Mouse (Mus musculus) heart, embryonic 12.5 days (tissue): ENCODE measurements around the gene Lipt2. TPM values are rescaled to one million over a fixed set of nuclear protein-coding genes. Genes with fewer than 3 reads are reported as not detected.

Experiments used
- ATAC-seq: fragments of 200-750 bp; cut with Nextera tagmentation; 2 replicates; pipeline ENCODE4 v1.8.0; 2017; ENCODE audit warnings: moderate TSS enrichment, moderate library complexity; ENCODE audit not compliant: insufficient number of reproducible peaks, low FRiP score
- H3K27ac ChIP-seq: fragments of 300-500 bp; sonication (generic); 2 replicates; pipeline ENCODE4 v1.5.1; 2016; ENCODE audit warnings: mild to moderate bottlenecking, moderate library complexity; ENCODE audit not compliant: poor library complexity, severe bottlenecking
- H3K27me3 ChIP-seq: fragments of 300-500 bp; sonication (generic); replicated peaks from 2 replicates; pipeline ENCODE4 v1.6.1; 2016; ENCODE audit warnings: mild to moderate bottlenecking, moderate library complexity
- H3K36me3 ChIP-seq: fragments of 300-500 bp; sonication (generic); 2 replicates; pipeline ENCODE4 v1.6.1; 2016; ENCODE audit warnings: mild to moderate bottlenecking, moderate library complexity
- H3K4me1 ChIP-seq: fragments of 300-500 bp; sonication (generic); replicated peaks from 2 replicates; pipeline ENCODE4 v1.6.1; 2016; ENCODE audit warnings: mild to moderate bottlenecking
- H3K4me2 ChIP-seq: fragments of 300-500 bp; sonication (generic); 2 replicates; pipeline ENCODE4 v1.6.1; 2016; ENCODE audit warnings: mild to moderate bottlenecking, moderate library complexity
- H3K4me3 ChIP-seq: fragments of 300-500 bp; sonication (generic); 2 replicates; pipeline ENCODE4 v1.5.1; 2016; ENCODE audit warnings: mild to moderate bottlenecking
- H3K9ac ChIP-seq: fragments of 300-500 bp; sonication (generic); 2 replicates; pipeline ENCODE4 v1.6.1; 2016; ENCODE audit warnings: mild to moderate bottlenecking, moderate library complexity
- H3K9me3 ChIP-seq: fragments of 300-500 bp; sonication (generic); replicated peaks from 2 replicates; pipeline ENCODE4 v1.6.1; 2016; ENCODE audit warnings: mild to moderate bottlenecking, moderate library complexity
- WGBS: fragments of 180-500 bp; shearing (Covaris S2); methylation state at CpG from one replicate; pipeline ENCODE4 v1.1.7; 2016; 5-methylcytosine and 5-hydroxymethylcytosine counted together
- polyA plus RNA-seq: library from polyadenylated mRNA; unstranded; fragments of >200 nt; fragmentation: Nextera tagmentation; extraction: Ambion mirVana; gene quantifications from 2 replicates; pipeline ENCODE4 v1.2.1, GENCODE M21; 2016

Lipt2 gene
- polyA plus RNA-seq, 1 experiment from 2014 or later: 12.9 TPM

DNA sequence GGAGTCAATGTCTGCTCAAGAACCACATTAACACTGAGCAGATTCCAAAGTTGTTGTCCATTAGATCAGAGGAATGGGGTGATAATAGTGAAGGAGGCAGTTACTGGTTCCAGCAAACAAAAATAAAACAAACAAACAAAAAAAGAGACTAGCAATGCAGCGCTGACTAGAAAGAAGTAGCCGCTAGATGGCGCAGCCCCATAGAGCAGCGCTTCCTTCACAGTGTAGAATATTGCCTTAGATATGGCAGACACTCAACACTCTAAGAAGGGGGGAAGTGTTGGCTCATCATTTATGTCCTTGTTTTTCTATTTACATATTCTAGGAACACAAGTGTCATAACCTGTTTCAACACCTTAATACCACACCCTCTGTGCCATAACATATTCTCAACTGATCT, 31.7 kb downstream of the Lipt2 start:
- Histone ChIP-seq H3K36me3 (no peaks in the 10 kb centered on the region), H3K9me3 (no peaks in the 10 kb centered on the region), H3K9ac (no peak overlapping the region), H3K4me1 (no peaks in the 10 kb centered on the region), H3K27me3 (peaks cover 20% of the 10 kb centered on the region), H3K4me2 (no peak overlapping the region), H3K27ac (no peak overlapping the region), H3K4me3 (no peak overlapping the region)
- ATAC-seq: no peak
- WGBS: 2% methylated on average over 4 of the region's 4 CpGs

GRCm38 (mm10) chr7:100201191-100201590, 42.1 kb downstream of the Lipt2 start:
- H3K27ac ChIP-seq: no peak overlapping the region

GRCm38 (mm10) chr7:100203616-100204015, 44.5 kb downstream of the Lipt2 start:
- Histone ChIP-seq H3K4me1 (peaks cover 12% of the 10 kb centered on the region), H3K4me3 (no peak overlapping the region), H3K36me3 (no peaks in the 10 kb centered on the region), H3K9ac (no peak overlapping the region), H3K27me3 (no peaks in the 10 kb centered on the region), H3K9me3 (no peaks in the 10 kb centered on the region), H3K27ac (no peak overlapping the region), H3K4me2 (no peak overlapping the region)
- ATAC-seq: no peak
- 46% methylated on average over 3 of the region's 3 CpGs for WGBS

More at GRCm38 (mm10) chr7:100201191-100201590, 42.1 kb downstream of the Lipt2 start:
- Histone ChIP-seq H3K4me1 (no peaks in the 10 kb centered on the region), H3K9ac (no peak overlapping the region), H3K36me3 (no peaks in the 10 kb centered on the region), H3K9me3 (no peaks in the 10 kb centered on the region), H3K4me2 (no peak overlapping the region), H3K27me3 (no peaks in the 10 kb centered on the region), H3K4me3 (no peak overlapping the region)
- no peak for ATAC-seq
- 85% methylated on average over 3 of the region's 3 CpGs for WGBS

GRCm38 (mm10) chr7:100204871-100205270, 45.8 kb downstream of the Lipt2 start:
- Histone ChIP-seq H3K4me1 (peaks cover 12% of the 10 kb centered on the region), H3K4me2 (no peak overlapping the region), H3K9ac (no peak overlapping the region), H3K4me3 (no peak overlapping the region), H3K9me3 (no peaks in the 10 kb centered on the region), H3K27me3 (no peaks in the 10 kb centered on the region), H3K27ac (no peak overlapping the region), H3K36me3 (no peaks in the 10 kb centered on the region)
- WGBS: 79% methylated on average over 6 of the region's 6 CpGs
- no peak for ATAC-seq

- WGBS: 73% methylated on average over 2 of the region's 2 CpGs
- Histone ChIP-seq H3K4me3 (no peak overlapping the region), H3K36me3 (no peaks in the 10 kb centered on the region), H3K9me3 (no peaks in the 10 kb centered on the region), H3K9ac (no peak overlapping the region), H3K27me3 (no peaks in the 10 kb centered on the region), H3K4me2 (no peak overlapping the region), H3K4me1 (peaks cover 12% of the 10 kb centered on the region), H3K27ac (no peak overlapping the region)
- no peak for ATAC-seq
These were observed 47.1 kb downstream of the Lipt2 start for GRCm38 (mm10) chr7:100206144-100206543.

GRCm38 (mm10) chr7:100207886-100208285, 48.8 kb downstream of the Lipt2 start:
- H3K4me2 ChIP-seq: no peak overlapping the region
- no peaks in the 10 kb centered on the region for H3K9me3 ChIP-seq
- H3K27ac ChIP-seq: no peak overlapping the region
- no peak for ATAC-seq
- H3K9ac ChIP-seq: no peak overlapping the region
- peaks cover 12% of the 10 kb centered on the region for H3K4me1 ChIP-seq
- no peaks in the 10 kb centered on the region for H3K36me3 ChIP-seq
- H3K4me3 ChIP-seq: no peak overlapping the region
- no peaks in the 10 kb centered on the region for H3K27me3 ChIP-seq

Other genes with a start within 250 kb of the Lipt2 start
- 4.3 and 4.5 TPM in 2 replicates for gene Rnf169, start 178.8 kb upstream of the Lipt2 start, polyA plus RNA-seq
- gene Chrdl2, start 153.1 kb upstream of the Lipt2 start, polyA plus RNA-seq: 0.11 and 0.21 TPM in 2 replicates
- gene Pold3, start 37.7 kb upstream of the Lipt2 start, polyA plus RNA-seq: 42.6 and 44.0 TPM in 2 replicates
- gene Kcne3, start 17.2 kb downstream of the Lipt2 start, polyA plus RNA-seq: 8.0 and 10.0 TPM in 2 replicates
- gene Pgm2l1, start 68.1 kb downstream of the Lipt2 start, polyA plus RNA-seq: 1.9 and 3.2 TPM in 2 replicates
- gene P4ha3, start 126.2 kb downstream of the Lipt2 start, polyA plus RNA-seq: 13.8 and 15.4 TPM in 2 replicates
- 20.0 and 20.1 TPM in 2 replicates for gene C2cd3, start 213.0 kb downstream of the Lipt2 start, polyA plus RNA-seq
- gene Ppme1, start 213.0 kb downstream of the Lipt2 start, polyA plus RNA-seq: 52.5 and 55.6 TPM in 2 replicates